Mouse (Mus musculus): Measurements from ENCODE around the gene Lingo2.

GRCm38 (mm10) chr4:36325603-36326002, 625.9 kb downstream of the Lingo2 start:
- TF ChIP-seq CTCF (IDR thresholded peaks at IDR 0.05; ENCODE audit: low read depth, low read length) (no peak), POLR2A (IDR thresholded peaks at IDR 0.05; ENCODE audit: borderline replicate concordance, low read depth, low read length) (no peak)
